Mouse (Mus musculus): ENCODE measurements at regions not wholly inside any gene's neighbourhood (a gene's known extent, or its start where the extent isn't known, plus 50 kb on each side); places are given as distances from the start of the nearest gene placed in this dataset.

GRCm38 (mm10) chr7:137939116-137939515, 458.4 kb downstream of the Tcerg1l start:
- no peak overlapping the region for H3K4me3 ChIP-seq (ENCODE audit: insufficient read depth in 1 of 2, low read depth in 2 of 2, low read length in 2 of 2)
- no peaks in the 10 kb centered on the region for H3K4me1 ChIP-seq (replicated peaks; ENCODE audit: control insufficient read depth in 2 of 2, insufficient read depth in 2 of 2, low read length in 1 of 2)
- no peaks in the 10 kb centered on the region for H3K36me3 ChIP-seq (replicated peaks; ENCODE audit: control insufficient read depth, insufficient read depth, low read depth)
- H3K27me3 ChIP-seq (ENCODE audit: control insufficient read depth, insufficient read depth, low read length), result no peaks in the 10 kb centered on the region
- DNase-seq (ENCODE audit: low read depth in 3 of 3, low spot score in 3 of 3), result no peak
- H3K9me3 ChIP-seq (ENCODE audit: control insufficient read depth, low read length), result no peaks in the 10 kb centered on the region
- TF ChIP-seq EP300 (IDR thresholded peaks at IDR 0.05; ENCODE audit: low read depth), result no peak
- no peak for TF ChIP-seq CTCF (IDR thresholded peaks at IDR 0.05; ENCODE audit: low read depth)
- no peak for ATAC-seq (ENCODE audit: insufficient read depth)
- no peak overlapping the region for H3K4me2 ChIP-seq (ENCODE audit: low read depth)
- no peak overlapping the region for H3K9ac ChIP-seq (replicated peaks)
- no peak overlapping the region for H3K27ac ChIP-seq
- 67% methylated on average over 8 of the region's 8 CpGs for WGBS (ENCODE audit: insufficient replicate concordance)

- H3K4me2 ChIP-seq (ENCODE audit: low read depth), result no peak overlapping the region
- H3K36me3 ChIP-seq (replicated peaks; ENCODE audit: control insufficient read depth, insufficient read depth, low read depth), result no peaks in the 10 kb centered on the region
- no peak overlapping the region for H3K27ac ChIP-seq
- no peak overlapping the region for H3K4me3 ChIP-seq (ENCODE audit: insufficient read depth in 1 of 2, low read depth in 2 of 2, low read length in 2 of 2)
- H3K9me3 ChIP-seq (ENCODE audit: control insufficient read depth, low read length), result no peaks in the 10 kb centered on the region
- no peak overlapping the region for H3K9ac ChIP-seq (replicated peaks)
- ATAC-seq (ENCODE audit: insufficient read depth) (no peak), DNase-seq (ENCODE audit: low read depth in 3 of 3, low spot score in 3 of 3) (no peak)
- TF ChIP-seq EP300 (IDR thresholded peaks at IDR 0.05; ENCODE audit: low read depth) (no peak), CTCF (IDR thresholded peaks at IDR 0.05; ENCODE audit: low read depth) (no peak)
- no peaks in the 10 kb centered on the region for H3K4me1 ChIP-seq (replicated peaks; ENCODE audit: control insufficient read depth in 2 of 2, insufficient read depth in 2 of 2, low read length in 1 of 2)
- 43% methylated on average over 5 of the region's 5 CpGs for WGBS (ENCODE audit: insufficient replicate concordance)
- H3K27me3 ChIP-seq (ENCODE audit: control insufficient read depth, insufficient read depth, low read length), result no peaks in the 10 kb centered on the region
Observed at GRCm38 (mm10) chr7:137940084-137940483, 457.4 kb downstream of the Tcerg1l start.

- H3K4me1 ChIP-seq (replicated peaks; ENCODE audit: control insufficient read depth in 2 of 2, insufficient read depth in 2 of 2, low read length in 1 of 2), result no peaks in the 10 kb centered on the region
- H3K36me3 ChIP-seq (replicated peaks; ENCODE audit: control insufficient read depth, insufficient read depth, low read depth), result no peaks in the 10 kb centered on the region
- H3K27ac ChIP-seq, result no peak overlapping the region
- H3K27me3 ChIP-seq (ENCODE audit: control insufficient read depth, insufficient read depth, low read length), result no peaks in the 10 kb centered on the region
- no peak overlapping the region for H3K4me3 ChIP-seq (ENCODE audit: insufficient read depth in 1 of 2, low read depth in 2 of 2, low read length in 2 of 2)
- ATAC-seq (ENCODE audit: insufficient read depth) (no peak), DNase-seq (ENCODE audit: low read depth in 3 of 3, low spot score in 3 of 3) (no peak)
- no peaks in the 10 kb centered on the region for H3K9me3 ChIP-seq (ENCODE audit: control insufficient read depth, low read length)
- WGBS (ENCODE audit: insufficient replicate concordance), result 69% methylated on average over 2 of the region's 2 CpGs
- TF ChIP-seq CTCF (IDR thresholded peaks at IDR 0.05; ENCODE audit: low read depth) (no peak), EP300 (IDR thresholded peaks at IDR 0.05; ENCODE audit: low read depth) (no peak)
- H3K9ac ChIP-seq (replicated peaks), result no peak overlapping the region
- H3K4me2 ChIP-seq (ENCODE audit: low read depth), result no peak overlapping the region
Observed at GRCm38 (mm10) chr7:137944991-137945390, 452.5 kb downstream of the Tcerg1l start.

GRCm38 (mm10) chr7:137947424-137947823, 450.1 kb downstream of the Tcerg1l start:
- DNase-seq (ENCODE audit: low read depth in 3 of 3, low spot score in 3 of 3), result no peak
- Histone ChIP-seq H3K27me3 (ENCODE audit: control insufficient read depth, insufficient read depth, low read length) (no peaks in the 10 kb centered on the region), H3K9ac (replicated peaks) (no peak overlapping the region), H3K4me3 (ENCODE audit: insufficient read depth in 1 of 2, low read depth in 2 of 2, low read length in 2 of 2) (no peak overlapping the region), H3K9me3 (ENCODE audit: control insufficient read depth, low read length) (no peaks in the 10 kb centered on the region), H3K4me2 (ENCODE audit: low read depth) (no peak overlapping the region), H3K27ac (no peak overlapping the region), H3K4me1 (replicated peaks; ENCODE audit: control insufficient read depth in 2 of 2, insufficient read depth in 2 of 2, low read length in 1 of 2) (no peaks in the 10 kb centered on the region), H3K36me3 (replicated peaks; ENCODE audit: control insufficient read depth, insufficient read depth, low read depth) (no peaks in the 10 kb centered on the region)
- 47% methylated on average over 5 of the region's 5 CpGs for WGBS (ENCODE audit: insufficient replicate concordance)
- TF ChIP-seq EP300 (IDR thresholded peaks at IDR 0.05; ENCODE audit: low read depth) (no peak), CTCF (IDR thresholded peaks at IDR 0.05; ENCODE audit: low read depth) (no peak)
- ATAC-seq (ENCODE audit: insufficient read depth), result no peak

GRCm38 (mm10) chr7:137957354-137957753, 440.2 kb downstream of the Tcerg1l start:
- Histone ChIP-seq H3K9ac (replicated peaks) (no peak overlapping the region), H3K36me3 (replicated peaks; ENCODE audit: control insufficient read depth, insufficient read depth, low read depth) (no peaks in the 10 kb centered on the region), H3K4me2 (ENCODE audit: low read depth) (no peak overlapping the region), H3K4me3 (ENCODE audit: insufficient read depth in 1 of 2, low read depth in 2 of 2, low read length in 2 of 2) (no peak overlapping the region), H3K4me1 (replicated peaks; ENCODE audit: control insufficient read depth in 2 of 2, insufficient read depth in 2 of 2, low read length in 1 of 2) (no peaks in the 10 kb centered on the region), H3K27ac (no peak overlapping the region), H3K27me3 (ENCODE audit: control insufficient read depth, insufficient read depth, low read length) (no peaks in the 10 kb centered on the region), H3K9me3 (ENCODE audit: control insufficient read depth, low read length) (no peaks in the 10 kb centered on the region)
- 39% methylated on average over 5 of the region's 5 CpGs for WGBS (ENCODE audit: insufficient replicate concordance)
- TF ChIP-seq CTCF (IDR thresholded peaks at IDR 0.05; ENCODE audit: low read depth), result no peak
- no peak for TF ChIP-seq EP300 (IDR thresholded peaks at IDR 0.05; ENCODE audit: low read depth)
- ATAC-seq (ENCODE audit: insufficient read depth), result no peak
- DNase-seq (ENCODE audit: low read depth in 3 of 3, low spot score in 3 of 3), result no peak
